Mouse (Mus musculus) yolk sac, embryonic 10.5 days (tissue): ENCODE measurements at regions not wholly inside any gene's neighbourhood (a gene's known extent, or its start where the extent isn't known, plus 50 kb on each side); places are given as distances from the start of the nearest gene placed in this dataset.
"Not testable (repeated sequence)": the region's sequence is repeated elsewhere in the genome, so short reads cannot be mapped to it uniquely, and the experiment has no call there.

ENCODE experiments used
- DNase-seq: peaks from one replicate; pipeline ENCODE4 v3.0.0-alpha.2; 2017; ENCODE audit warnings: low spot score

- DNase-seq = no peak
Measured at GRCm38 (mm10) chr8:24386462-24386861, 339.2 kb downstream of the Adam3 start.

- DNase-seq = no peak
Measured at GRCm38 (mm10) chr8:24383963-24384435, 341.7 kb downstream of the Adam3 start.

GRCm38 (mm10) chr8:24383130-24383962 lies 342.3 kb downstream of the Adam3 start:
- DNase-seq = no peak

GRCm38 (mm10) chr8:24381666-24382253 lies 343.9 kb downstream of the Adam3 start:
- no peak for DNase-seq

GRCm38 (mm10) chr8:24378070-24378469 lies 347.6 kb downstream of the Adam3 start:
- no peak for DNase-seq

GRCm38 (mm10) chr8:24376846-24377245 lies 348.8 kb downstream of the Adam3 start:
- DNase-seq = not testable (repeated sequence)

GRCm38 (mm10) chr8:24374503-24374902 lies 351.1 kb downstream of the Adam3 start:
- no peak for DNase-seq

- DNase-seq = no peak
Measured at GRCm38 (mm10) chr8:24372068-24372467, 353.6 kb downstream of the Adam3 start.

GRCm38 (mm10) chr8:24366000-24366399 lies 359.7 kb downstream of the Adam3 start:
- no peak for DNase-seq

- no peak for DNase-seq
Measured at GRCm38 (mm10) chr8:24364685-24365084, 361.0 kb downstream of the Adam3 start.

GRCm38 (mm10) chr8:24359022-24359600 lies 366.5 kb downstream of the Adam3 start:
- DNase-seq = peak; percentile 67

GRCm38 (mm10) chr8:24355146-24355545 lies 370.5 kb downstream of the Adam3 start:
- DNase-seq = no peak

GRCm38 (mm10) chr8:24353842-24354241 lies 371.8 kb downstream of the Adam3 start:
- no peak for DNase-seq

GRCm38 (mm10) chr8:24352322-24352721 lies 373.3 kb downstream of the Adam3 start:
- DNase-seq = no peak

GRCm38 (mm10) chr8:24351760-24352159 lies 373.9 kb downstream of the Adam3 start:
- DNase-seq = no peak

- no peak for DNase-seq
Measured at GRCm38 (mm10) chr8:24346390-24347113, 379.1 kb downstream of the Adam3 start.

GRCm38 (mm10) chr8:24338694-24339093 lies 387.0 kb downstream of the Adam3 start:
- DNase-seq = no peak

- DNase-seq = no peak
Measured at GRCm38 (mm10) chr8:24337635-24338034, 388.0 kb downstream of the Adam3 start.

GRCm38 (mm10) chr8:24335709-24336108 lies 389.9 kb downstream of the Adam3 start:
- DNase-seq = no peak

GRCm38 (mm10) chr8:24333705-24334104 lies 391.9 kb downstream of the Adam3 start:
- no peak for DNase-seq

GRCm38 (mm10) chr8:24310893-24311292 lies 414.8 kb downstream of the Adam3 start:
- no peak for DNase-seq

- no peak for DNase-seq
Measured at GRCm38 (mm10) chr8:24294565-24294964, 431.1 kb downstream of the Adam3 start.
